Mouse (Mus musculus) heart, adult 2 months (tissue): ENCODE results near the gene Slc35e1.

Experiments used
- EP300 ChIP-seq: fragments of 200-500 bp; IDR thresholded peaks from 2 replicates; pipeline ENCODE4 v1.6.1; 2011; ENCODE audit warnings: low read depth, low read length, control low read depth; ENCODE audit not compliant: insufficient read depth
- POLR2A ChIP-seq: fragments of 200-500 bp; IDR thresholded peaks from 2 replicates; pipeline ENCODE4 v1.6.1; 2011; ENCODE audit warnings: mild to moderate bottlenecking, low read depth, low read length, control low read depth; ENCODE audit not compliant: insufficient read depth

DNA sequence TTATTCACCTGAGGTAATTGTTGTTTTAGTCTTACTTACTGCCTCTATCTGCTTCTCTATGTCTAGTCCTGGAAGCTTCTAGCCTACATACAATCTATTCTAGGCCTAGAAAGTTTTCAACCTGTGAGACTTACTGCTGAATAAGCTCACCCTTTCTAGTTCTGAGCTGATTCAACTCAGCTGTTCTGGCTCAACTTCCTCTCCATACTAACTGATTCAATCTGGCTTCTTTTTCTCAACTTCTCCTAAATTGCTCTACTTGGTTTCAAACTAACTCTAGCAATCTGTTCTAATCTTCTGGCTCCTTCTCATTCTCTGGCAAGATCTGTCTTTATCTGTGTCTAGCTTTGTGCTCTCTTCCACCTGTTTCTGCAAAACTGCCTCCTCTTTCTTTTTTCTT is 29.5 kb upstream of the Slc35e1 start:
- TF ChIP-seq POLR2A (no peak), EP300 (no peak)
